Mouse (Mus musculus) neural tube, embryonic 11.5 days (tissue): ENCODE measurements around the gene Alas2. TPM values are rescaled to one million over a fixed set of nuclear protein-coding genes. Genes with fewer than 3 reads are reported as not detected.

ENCODE experiments used
- ATAC-seq: fragments of 200-750 bp; cut with Nextera tagmentation; 2 replicates; pipeline ENCODE4 v1.8.0; 2017; ENCODE audit warnings: moderate number of reproducible peaks, mild to moderate bottlenecking, moderate TSS enrichment, moderate library complexity; ENCODE audit not compliant: insufficient read depth, low FRiP score, low TSS enrichment
- DNase-seq: peaks from one replicate; pipeline ENCODE4 v3.0.0-alpha.2; 2015; ENCODE audit warnings: low spot score
- H3K27ac ChIP-seq: fragments of 300-500 bp; sonication (generic); 2 replicates; pipeline ENCODE4 v1.5.1; 2014; ENCODE audit warnings: low read depth, mild to moderate bottlenecking, low read length
- H3K27me3 ChIP-seq: fragments of 300-500 bp; sonication (generic); 2 replicates; pipeline ENCODE4 v1.6.1; 2014; ENCODE audit warnings: mild to moderate bottlenecking, low read length, mixed read lengths; ENCODE audit not compliant: control insufficient read depth, insufficient read depth
- H3K36me3 ChIP-seq: fragments of 300-500 bp; sonication (generic); 2 replicates; pipeline ENCODE4 v1.6.1; 2014; ENCODE audit warnings: mild to moderate bottlenecking, low read length, moderate library complexity, mixed read lengths; ENCODE audit not compliant: control insufficient read depth, insufficient read depth
- H3K4me1 ChIP-seq: fragments of 300-500 bp; sonication (generic); 2 replicates; pipeline ENCODE4 v1.6.1; 2014; ENCODE audit warnings: low read length, mixed read lengths; ENCODE audit not compliant: control insufficient read depth, insufficient read depth
- H3K4me2 ChIP-seq: fragments of 300-500 bp; sonication (generic); 2 replicates; pipeline ENCODE4 v1.6.1; 2014; ENCODE audit warnings: low read depth, mild to moderate bottlenecking, moderate library complexity
- H3K4me3 ChIP-seq: fragments of 300-500 bp; sonication (generic); 2 replicates; pipeline ENCODE4 v1.5.1; 2014; ENCODE audit warnings: low read depth, low read length
- H3K9ac ChIP-seq: fragments of 300-500 bp; sonication (generic); 2 replicates; pipeline ENCODE4 v1.6.1; 2014; ENCODE audit warnings: mild to moderate bottlenecking, low read length
- H3K9me3 ChIP-seq: fragments of 300-500 bp; sonication (generic); 2 replicates; pipeline ENCODE4 v1.6.1; 2016; ENCODE audit warnings: low read length; ENCODE audit not compliant: control insufficient read depth
- WGBS: fragments of 180-500 bp; shearing (Covaris S2); extraction: QIAGEN DNeasy Blood & Tissue Kit; methylation state at CpG from one replicate; pipeline ENCODE4 v1.1.7; 2014; 5-methylcytosine and 5-hydroxymethylcytosine counted together
- polyA plus RNA-seq: library from polyadenylated mRNA; unstranded; fragments of >200 nt; fragmentation: Nextera tagmentation; extraction: Ambion mirVana; gene quantifications from 2 replicates; pipeline ENCODE4 v1.2.1, GENCODE M21; 2014

Gene Alas2
- polyA plus RNA-seq, result 42.5 and 44.0 TPM in 2 replicates

GRCm38 (mm10) chrX:150547239-150547638, at the start of gene Alas2:
TSS of gene Alas2 (plus strand) at chrX:150547375.
- Histone ChIP-seq H3K4me1 (no peaks in the 10 kb centered on the region), H3K4me3 (no peak within 1 kb of the TSS), H3K27ac (no peak within 1 kb of the TSS), H3K27me3 (no peaks in the 10 kb centered on the region), H3K9me3 (no peaks in the 10 kb centered on the region), H3K4me2 (no peak within 1 kb of the TSS), H3K9ac (no peak within 1 kb of the TSS), H3K36me3 (no peaks in the 10 kb centered on the region)
- DNase-seq (no peak), ATAC-seq (no peak)
- WGBS, result 57% methylated on average over 5 of the region's 5 CpGs

- DNase-seq, result no peak
- 88% methylated on average over 6 of the region's 6 CpGs for WGBS
- Histone ChIP-seq H3K9me3 (no peaks in the 10 kb centered on the region), H3K27ac (no peak overlapping the region), H3K4me2 (no peak overlapping the region), H3K4me3 (no peak overlapping the region), H3K9ac (no peak overlapping the region), H3K36me3 (no peaks in the 10 kb centered on the region), H3K4me1 (no peaks in the 10 kb centered on the region), H3K27me3 (no peaks in the 10 kb centered on the region)
- no peak for ATAC-seq
Observed at GRCm38 (mm10) chrX:150508696-150509095, 38.5 kb upstream of the Alas2 start.

GRCm38 (mm10) chrX:150510631-150511030, 36.5 kb upstream of the Alas2 start:
- no peak overlapping the region for H3K4me2 ChIP-seq
- no peaks in the 10 kb centered on the region for H3K27me3 ChIP-seq
- ATAC-seq, result no peak
- no peaks in the 10 kb centered on the region for H3K4me1 ChIP-seq
- 58% methylated on average over 4 of the region's 4 CpGs for WGBS
- H3K4me3 ChIP-seq, result no peak overlapping the region
- no peak for DNase-seq
- no peak overlapping the region for H3K9ac ChIP-seq
- H3K9me3 ChIP-seq, result no peaks in the 10 kb centered on the region
- no peak overlapping the region for H3K27ac ChIP-seq
- H3K36me3 ChIP-seq, result no peaks in the 10 kb centered on the region

- no peak overlapping the region for H3K4me3 ChIP-seq
- WGBS, result 87% methylated on average over 6 of the region's 6 CpGs
- H3K9me3 ChIP-seq, result no peaks in the 10 kb centered on the region
- no peak overlapping the region for H3K27ac ChIP-seq
- no peak overlapping the region for H3K4me2 ChIP-seq
- no peaks in the 10 kb centered on the region for H3K4me1 ChIP-seq
- H3K9ac ChIP-seq, result no peak overlapping the region
- H3K27me3 ChIP-seq, result no peaks in the 10 kb centered on the region
- DNase-seq (no peak), ATAC-seq (no peak)
- H3K36me3 ChIP-seq, result no peaks in the 10 kb centered on the region
Observed at GRCm38 (mm10) chrX:150511274-150511673, 35.9 kb upstream of the Alas2 start.

GRCm38 (mm10) chrX:150514127-150514526, 33.0 kb upstream of the Alas2 start:
- no peaks in the 10 kb centered on the region for H3K36me3 ChIP-seq
- no peak overlapping the region for H3K4me2 ChIP-seq
- DNase-seq (no peak), ATAC-seq (no peak)
- no peak overlapping the region for H3K9ac ChIP-seq
- no peaks in the 10 kb centered on the region for H3K9me3 ChIP-seq
- H3K4me3 ChIP-seq, result no peak overlapping the region
- WGBS, result 86% methylated on average over 1 of the region's 1 CpGs
- H3K27ac ChIP-seq, result no peak overlapping the region
- H3K27me3 ChIP-seq, result no peaks in the 10 kb centered on the region
- no peaks in the 10 kb centered on the region for H3K4me1 ChIP-seq

- no peak overlapping the region for H3K9ac ChIP-seq
- H3K4me2 ChIP-seq, result no peak overlapping the region
- no peaks in the 10 kb centered on the region for H3K4me1 ChIP-seq
- no peak overlapping the region for H3K27ac ChIP-seq
- H3K9me3 ChIP-seq, result no peaks in the 10 kb centered on the region
- DNase-seq (no peak), ATAC-seq (no peak)
- no peaks in the 10 kb centered on the region for H3K36me3 ChIP-seq
- H3K27me3 ChIP-seq, result no peaks in the 10 kb centered on the region
- H3K4me3 ChIP-seq, result no peak overlapping the region
Observed at GRCm38 (mm10) chrX:150516015-150516414, 31.2 kb upstream of the Alas2 start.

- ATAC-seq, result no peak
- no peaks in the 10 kb centered on the region for H3K36me3 ChIP-seq
- 86% methylated on average over 1 of the region's 1 CpGs for WGBS
Observed at GRCm38 (mm10) chrX:150516477-150516876, 30.7 kb upstream of the Alas2 start.

GRCm38 (mm10) chrX:150540111-150540510, 7.1 kb upstream of the Alas2 start:
- 93% methylated on average over 2 of the region's 2 CpGs for WGBS
- Histone ChIP-seq H3K9me3 (no peaks in the 10 kb centered on the region), H3K27ac (no peak overlapping the region), H3K4me3 (no peak overlapping the region), H3K4me1 (no peaks in the 10 kb centered on the region), H3K4me2 (no peak overlapping the region), H3K36me3 (no peaks in the 10 kb centered on the region), H3K27me3 (no peaks in the 10 kb centered on the region), H3K9ac (no peak overlapping the region)
- DNase-seq (no peak), ATAC-seq (no peak)

More at GRCm38 (mm10) chrX:150516477-150516876, 30.7 kb upstream of the Alas2 start:
- H3K4me3 ChIP-seq, result no peak overlapping the region
- H3K9me3 ChIP-seq, result no peaks in the 10 kb centered on the region
- no peak overlapping the region for H3K4me2 ChIP-seq
- no peak overlapping the region for H3K27ac ChIP-seq
- no peaks in the 10 kb centered on the region for H3K4me1 ChIP-seq
- no peak overlapping the region for H3K9ac ChIP-seq
- no peak for DNase-seq
- no peaks in the 10 kb centered on the region for H3K27me3 ChIP-seq

GRCm38 (mm10) chrX:150541684-150542083, 5.5 kb upstream of the Alas2 start:
- DNase-seq, result no peak
- H3K4me3 ChIP-seq, result no peak overlapping the region

More at GRCm38 (mm10) chrX:150541684-150542083, 5.5 kb upstream of the Alas2 start:
- Histone ChIP-seq H3K36me3 (no peaks in the 10 kb centered on the region), H3K9ac (no peak overlapping the region), H3K27ac (no peak overlapping the region), H3K4me1 (no peaks in the 10 kb centered on the region), H3K4me2 (no peak overlapping the region), H3K27me3 (no peaks in the 10 kb centered on the region), H3K9me3 (no peaks in the 10 kb centered on the region)
- no peak for ATAC-seq
